Mouse (Mus musculus): ENCODE data around the gene Bud23. TPM values are rescaled to one million over a fixed set of nuclear protein-coding genes. Genes with fewer than 3 reads are reported as not detected.
"Not testable (repeated sequence)": the region's sequence is repeated elsewhere in the genome, so short reads cannot be mapped to it uniquely, and the experiment has no call there.

The Bud23 gene
- total RNA-seq, 1 experiment from 2014 or later: 46.5 TPM

DNA sequence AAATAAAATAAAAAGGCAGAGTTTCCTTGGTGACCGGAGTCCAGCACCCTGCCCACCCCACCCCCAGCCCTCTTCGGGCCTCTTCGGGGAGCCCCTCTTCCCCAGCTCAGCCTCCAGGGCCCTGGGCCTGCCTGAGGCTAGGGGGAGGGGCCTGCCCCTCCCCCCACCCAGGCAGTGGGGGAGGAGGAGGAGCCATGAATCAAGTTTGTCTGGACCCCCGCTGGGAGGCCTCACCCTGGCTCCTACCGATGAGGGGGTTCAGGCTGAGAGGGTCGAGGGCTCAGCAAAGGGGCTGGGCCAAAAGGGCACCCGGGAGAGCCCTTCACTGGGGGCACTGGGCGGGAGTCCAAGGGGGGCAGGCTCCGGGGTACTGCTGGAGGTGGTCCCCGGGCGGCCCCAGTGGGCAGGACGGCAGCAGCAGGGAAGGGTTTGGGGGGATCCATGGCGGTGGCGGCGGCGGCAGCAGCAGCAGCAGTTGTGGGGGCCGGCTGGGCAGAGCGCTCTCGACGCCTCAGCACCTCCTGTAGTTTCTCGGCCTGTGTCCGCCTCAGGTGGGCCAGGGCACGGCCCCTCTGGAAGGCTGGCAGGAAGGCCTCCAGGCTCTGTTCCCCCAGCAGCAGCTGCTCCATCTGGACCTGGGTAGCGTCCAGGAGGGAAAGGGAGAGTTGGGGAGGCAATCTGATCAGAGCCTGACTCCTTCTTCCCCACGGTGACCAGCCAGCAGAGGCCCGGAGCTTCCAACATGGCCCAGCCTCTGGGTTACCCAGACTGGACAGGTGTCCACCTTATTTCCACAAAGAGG lies 8.8 kb upstream of the Bud23 start:
- no peak for ATAC-seq (replicated peaks; ENCODE audit: low read depth, poor library complexity, severe bottlenecking)

DNA sequence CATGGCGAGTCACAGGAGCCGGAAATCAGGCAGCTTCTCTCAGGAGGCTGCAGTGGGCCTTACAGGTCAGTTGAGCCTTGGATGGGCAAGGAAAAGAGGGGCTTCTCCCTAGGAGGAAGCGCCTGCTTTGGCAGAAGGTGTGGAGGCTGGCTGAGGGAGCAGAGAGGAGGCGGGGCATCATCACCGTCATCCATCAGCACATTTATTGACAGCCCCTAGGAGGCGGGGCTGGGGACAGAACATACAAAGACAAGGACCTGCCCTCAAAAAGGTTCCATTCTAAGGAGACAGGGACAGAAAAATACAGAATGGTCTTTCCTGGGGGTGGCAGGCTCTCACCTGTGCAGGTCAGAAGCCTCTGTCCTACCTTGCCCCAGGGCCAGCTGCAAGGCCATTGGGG lies 8.0 kb upstream of the Bud23 start:
- ATAC-seq (replicated peaks; ENCODE audit: low read depth, poor library complexity, severe bottlenecking): no peak

DNA sequence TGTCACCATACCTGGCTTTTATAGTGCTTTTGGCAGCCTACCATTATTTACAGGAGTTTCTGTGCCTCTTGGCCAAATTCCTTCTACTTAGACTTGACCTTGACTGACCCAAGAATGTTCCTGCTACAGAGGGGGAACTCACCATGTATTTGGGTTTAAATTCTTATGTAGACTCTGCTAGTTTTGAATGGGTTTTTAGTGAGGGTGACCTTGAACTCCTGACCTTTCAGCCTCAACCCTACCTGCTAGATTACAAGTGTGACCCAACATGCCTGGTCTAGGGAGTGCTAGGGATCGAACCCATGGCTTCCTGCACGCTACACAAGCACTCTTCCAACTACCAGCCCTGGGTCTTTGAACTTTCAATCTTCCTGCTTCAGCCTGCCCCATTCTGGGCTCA lies 7.3 kb upstream of the Bud23 start:
- no peak for ATAC-seq (replicated peaks; ENCODE audit: low read depth, poor library complexity, severe bottlenecking)

DNA sequence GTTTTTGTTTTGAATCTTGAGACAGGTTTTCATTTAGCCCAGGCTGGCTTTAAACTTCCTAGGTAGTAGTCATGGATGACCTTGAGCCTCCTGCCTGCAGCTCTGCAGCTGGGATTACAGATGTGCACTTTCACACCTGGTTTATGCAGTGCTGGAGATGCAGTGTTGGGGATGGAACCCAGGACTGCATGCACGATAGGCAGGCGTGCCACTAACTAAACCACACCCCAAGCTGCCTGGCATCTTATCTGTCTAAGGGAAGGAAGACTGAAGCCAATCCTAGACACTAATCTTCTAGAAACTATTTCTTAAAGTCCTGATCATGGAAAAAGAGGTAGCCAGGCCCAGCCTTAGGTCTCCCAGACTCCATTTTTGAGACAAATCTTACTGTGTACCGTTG lies 5.7 kb upstream of the Bud23 start:
- ATAC-seq (replicated peaks; ENCODE audit: low read depth, poor library complexity, severe bottlenecking): no peak; the same call in 1 of the 2 replicates

DNA sequence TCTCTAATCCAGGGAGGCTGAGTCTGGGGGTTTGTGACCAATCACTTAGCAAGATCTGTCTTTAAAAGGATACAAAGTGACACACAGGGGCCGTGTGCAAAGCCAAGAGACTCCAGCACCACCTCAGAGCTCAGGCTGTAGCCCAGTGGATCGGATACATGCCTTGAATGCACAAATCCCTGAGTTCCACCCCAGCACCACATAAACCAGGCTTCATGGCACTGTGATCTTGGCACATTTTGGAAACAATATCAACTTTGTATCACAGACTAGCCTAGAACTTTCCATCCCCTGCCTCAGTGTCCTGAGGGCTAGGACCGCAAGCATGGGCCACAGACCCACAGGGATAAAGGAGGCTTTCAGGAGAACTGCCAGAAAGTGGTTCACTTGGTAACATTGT lies 1.2 kb upstream of the Bud23 start:
- no peak for ATAC-seq (replicated peaks; ENCODE audit: low read depth, poor library complexity, severe bottlenecking)

DNA sequence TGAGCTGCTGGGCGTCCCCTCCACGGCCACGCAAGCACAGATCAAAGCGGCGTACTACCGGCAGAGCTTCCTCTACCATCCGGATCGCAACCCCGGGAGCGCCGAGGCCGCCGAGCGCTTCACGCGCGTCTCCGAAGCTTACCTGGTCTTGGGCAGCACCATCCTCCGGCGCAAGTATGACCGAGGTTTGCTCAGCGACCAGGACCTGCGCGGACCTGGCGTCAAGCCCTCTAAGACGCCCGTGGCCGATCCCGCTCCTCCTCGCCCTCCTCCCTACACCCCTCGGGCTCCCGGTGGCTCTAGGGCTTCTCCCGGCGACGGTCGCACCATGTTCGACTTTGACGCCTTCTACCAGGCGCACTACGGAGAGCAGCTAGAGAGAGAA lies 385 bp downstream of the Bud23 start:
- peak; percentile 55; the same call in 1 of the 2 replicates for ATAC-seq (replicated peaks; ENCODE audit: low read depth, poor library complexity, severe bottlenecking)

DNA sequence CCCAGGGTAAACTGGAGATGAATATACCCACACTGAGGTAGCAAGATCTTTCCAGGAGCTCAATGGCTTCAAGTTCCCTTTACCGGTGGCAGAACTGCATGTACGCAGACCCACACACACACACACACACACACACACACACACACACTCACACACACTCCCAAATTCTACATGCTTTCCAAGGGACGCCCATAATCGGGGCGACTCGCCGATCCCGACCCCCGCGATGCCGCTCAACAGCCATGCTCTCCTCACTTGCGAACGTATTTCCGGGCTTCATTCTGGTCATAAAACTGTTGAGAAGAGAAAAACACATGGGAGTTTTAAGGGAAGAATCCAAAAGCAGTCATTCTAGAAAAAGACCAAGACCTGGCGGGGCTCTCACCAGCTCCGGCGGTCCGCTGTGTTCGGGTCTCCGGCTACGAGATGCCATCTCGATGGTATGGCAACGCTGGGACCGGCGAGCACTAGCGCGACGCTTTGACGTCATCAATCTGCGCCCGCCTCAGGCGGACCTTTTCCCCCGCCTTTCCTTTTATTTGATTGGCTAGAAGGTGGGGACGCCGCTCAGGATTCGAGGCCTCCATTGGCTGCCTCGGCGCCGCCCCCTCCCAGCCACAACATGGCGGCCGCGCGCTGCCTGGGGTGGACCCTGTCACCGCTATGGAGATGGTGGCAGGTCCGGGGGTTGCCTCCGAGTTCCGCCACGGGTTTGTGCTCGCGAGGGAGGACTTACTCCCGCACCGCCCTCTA lies 954 bp downstream of the Bud23 start, which contains the start of gene Dnajc30:
TSS of gene Dnajc30 (plus strand) at position 574 of the 753 bp plus-strand sequence.
- peak; percentile 99 for ATAC-seq (replicated peaks; ENCODE audit: low read depth, poor library complexity, severe bottlenecking)

DNA sequence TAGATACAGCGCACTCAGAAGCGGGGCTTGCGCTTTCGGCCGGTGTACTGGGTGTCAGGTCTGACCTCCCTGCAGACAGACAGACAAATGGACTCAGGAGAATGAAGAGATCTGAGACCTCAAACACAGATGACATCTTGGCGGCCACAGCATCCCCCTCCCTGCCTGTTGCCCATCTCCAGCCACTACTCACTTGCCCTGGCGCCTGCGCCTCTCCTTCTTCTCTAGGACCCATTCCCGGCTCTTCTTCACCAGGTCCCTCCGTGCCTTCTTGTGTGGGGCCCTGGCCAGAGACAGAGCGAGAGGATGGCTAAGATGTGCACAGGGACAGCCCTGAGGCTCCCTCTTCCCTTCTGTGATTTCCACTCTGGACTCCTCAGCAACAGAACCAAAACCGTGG lies 11.4 kb downstream of the Bud23 start:
- no peak for ATAC-seq (replicated peaks; ENCODE audit: low read depth, poor library complexity, severe bottlenecking)

DNA sequence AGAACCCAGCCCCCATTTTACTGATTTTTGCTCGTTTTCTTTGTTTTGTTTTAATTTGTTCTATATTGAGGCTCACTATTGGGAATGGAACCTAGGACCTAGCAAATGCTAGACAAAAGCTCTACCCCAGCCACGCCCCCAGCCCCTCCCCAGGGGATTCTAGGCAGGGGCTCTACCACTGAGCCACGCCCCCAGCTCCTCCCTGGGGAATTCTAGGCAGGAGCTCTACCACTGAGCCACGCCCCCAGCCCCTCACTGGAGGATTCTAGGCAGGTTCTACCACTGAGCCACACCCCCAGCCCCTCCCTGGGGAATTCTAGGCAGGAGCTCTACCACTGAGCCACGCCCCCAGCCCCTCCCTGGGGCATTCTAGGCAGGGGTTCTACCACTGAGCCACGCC lies 15.5 kb downstream of the Bud23 start:
- not testable (repeated sequence) for ATAC-seq (replicated peaks; ENCODE audit: low read depth, poor library complexity, severe bottlenecking)

DNA sequence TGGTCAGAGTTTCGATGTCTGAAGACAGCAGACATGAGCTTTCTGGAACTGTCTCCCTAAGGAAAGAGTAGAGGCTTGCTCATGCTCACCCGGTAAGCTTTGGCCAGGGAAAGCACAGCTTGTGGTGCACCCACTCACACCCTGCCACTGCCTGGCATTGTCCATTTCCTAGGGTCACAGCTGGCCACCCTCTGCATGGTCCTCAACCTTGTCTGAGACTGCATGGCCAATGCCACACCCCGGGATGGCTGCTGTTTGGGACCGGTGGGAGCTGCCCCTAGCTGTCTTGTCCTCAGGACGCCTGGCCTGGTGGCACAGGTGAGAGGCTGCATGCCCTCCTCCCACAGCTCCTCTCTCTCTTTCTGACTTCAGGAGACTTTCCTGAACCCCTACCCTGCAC lies 16.2 kb downstream of the Bud23 start:
- no peak for ATAC-seq (replicated peaks; ENCODE audit: low read depth, poor library complexity, severe bottlenecking)

DNA sequence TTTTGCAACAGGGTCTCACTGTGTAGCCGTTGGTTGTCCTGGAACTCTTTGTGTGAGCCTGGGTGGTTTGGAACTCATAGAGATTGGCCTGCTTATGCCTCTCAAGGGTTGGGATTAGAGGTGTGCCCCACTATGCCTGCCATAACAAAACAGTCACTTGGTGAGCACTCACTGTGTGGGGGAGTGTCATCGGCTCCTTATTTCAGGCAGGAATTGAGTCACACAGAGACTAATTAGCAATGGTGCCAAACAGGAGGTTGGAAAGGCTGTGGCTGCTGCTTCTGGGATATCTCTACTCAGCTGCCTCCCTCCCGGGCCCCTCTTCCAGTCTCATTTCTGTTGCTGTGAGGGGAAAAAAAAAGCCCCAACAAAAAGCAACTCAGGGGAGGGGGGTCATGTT lies 20.2 kb downstream of the Bud23 start:
- ATAC-seq (replicated peaks; ENCODE audit: low read depth, poor library complexity, severe bottlenecking): no peak

DNA sequence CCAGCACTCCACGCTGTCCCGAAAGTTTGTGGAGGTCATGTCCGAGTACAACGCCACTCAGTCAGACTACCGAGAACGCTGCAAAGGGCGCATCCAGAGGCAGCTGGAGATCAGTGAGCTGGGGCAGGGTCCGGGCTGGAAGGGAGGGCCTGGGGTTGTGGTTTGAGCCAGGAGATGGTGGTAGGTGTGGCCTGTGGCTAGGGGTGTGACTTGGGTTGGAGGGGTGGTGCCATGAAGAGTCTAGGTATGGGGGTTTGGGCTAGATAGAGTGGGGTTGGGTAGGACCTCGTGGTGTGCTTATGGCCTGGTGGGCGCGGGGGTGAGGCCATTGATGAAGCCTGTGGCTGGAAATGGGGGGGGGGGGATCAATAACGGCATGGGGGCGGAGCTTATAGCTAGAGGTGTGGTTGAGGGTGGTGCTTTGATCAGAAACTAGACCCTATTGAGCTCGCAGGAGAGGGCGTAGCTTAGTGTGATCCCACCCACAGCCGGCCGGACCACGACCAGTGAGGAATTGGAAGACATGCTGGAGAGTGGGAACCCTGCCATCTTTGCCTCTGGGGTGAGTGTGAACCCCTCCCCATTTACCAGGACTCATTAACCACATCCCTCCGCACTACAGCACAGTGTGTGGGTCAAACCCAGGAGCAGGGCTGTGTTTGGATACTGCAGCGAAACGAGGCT lies 22.5 kb downstream of the Bud23 start:
- ATAC-seq (replicated peaks; ENCODE audit: low read depth, poor library complexity, severe bottlenecking): no peak

DNA sequence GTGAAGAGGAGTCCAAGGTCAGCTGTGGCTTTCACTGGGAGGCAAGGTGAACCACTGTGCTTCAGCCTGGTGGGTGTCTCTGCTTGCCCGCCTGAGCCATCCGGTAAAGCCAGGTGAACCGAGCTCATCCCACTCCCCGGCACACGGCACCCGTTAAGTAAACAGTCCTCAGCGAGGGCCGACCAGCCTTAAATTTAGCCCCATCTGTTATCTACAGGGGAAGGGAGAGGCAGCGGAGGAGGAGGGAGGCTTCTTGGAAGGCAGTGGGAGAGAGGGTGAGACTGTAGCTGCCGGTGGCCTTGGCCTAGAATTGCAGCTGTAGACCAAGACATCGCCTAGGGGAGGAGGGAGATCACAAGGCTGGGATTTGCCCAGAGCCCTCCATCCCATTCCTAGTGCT lies 24.0 kb downstream of the Bud23 start:
- no peak for ATAC-seq (replicated peaks; ENCODE audit: low read depth, poor library complexity, severe bottlenecking)

DNA sequence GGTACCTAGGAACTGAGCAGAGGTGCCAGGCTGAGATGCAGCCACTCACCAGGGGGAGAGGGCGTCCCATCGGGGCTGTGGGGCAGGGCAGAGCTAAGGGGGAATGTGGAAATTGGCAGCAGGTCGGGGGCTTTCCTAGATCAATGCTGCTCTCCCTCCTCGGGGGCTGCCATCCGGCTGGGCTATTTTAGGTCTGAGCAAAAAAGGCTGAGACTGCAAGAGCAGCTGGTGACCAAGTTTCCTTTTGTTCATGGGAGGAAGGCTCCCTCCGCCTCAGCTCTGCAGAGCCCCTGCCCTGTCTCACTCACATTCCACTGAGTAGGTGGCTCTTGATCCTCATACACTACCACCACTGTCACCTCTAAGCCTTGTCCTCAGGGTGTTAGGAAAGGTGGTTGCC lies 24.7 kb downstream of the Bud23 start:
- ATAC-seq (replicated peaks; ENCODE audit: low read depth, poor library complexity, severe bottlenecking): no peak

DNA sequence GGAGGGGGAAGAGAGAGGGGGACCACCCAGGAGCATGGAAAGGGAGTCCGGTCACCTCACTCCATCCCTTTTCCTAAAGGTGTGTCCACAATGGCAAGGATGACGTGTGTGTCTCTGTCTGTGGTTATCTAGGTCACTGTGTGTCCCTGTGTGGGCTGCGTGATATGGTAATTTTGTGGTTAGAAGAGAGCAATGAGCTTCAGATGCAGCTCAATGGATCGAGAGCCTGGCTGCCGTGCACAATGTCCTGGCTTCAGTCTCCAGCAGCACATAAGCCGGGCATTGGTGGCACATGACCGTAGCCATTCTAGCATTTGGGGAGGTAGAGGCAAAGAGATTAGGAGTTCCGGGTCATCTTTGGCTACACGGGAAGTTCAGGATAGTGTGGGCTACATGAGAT lies 25.2 kb downstream of the Bud23 start:
- ATAC-seq (replicated peaks; ENCODE audit: low read depth, poor library complexity, severe bottlenecking): no peak

DNA sequence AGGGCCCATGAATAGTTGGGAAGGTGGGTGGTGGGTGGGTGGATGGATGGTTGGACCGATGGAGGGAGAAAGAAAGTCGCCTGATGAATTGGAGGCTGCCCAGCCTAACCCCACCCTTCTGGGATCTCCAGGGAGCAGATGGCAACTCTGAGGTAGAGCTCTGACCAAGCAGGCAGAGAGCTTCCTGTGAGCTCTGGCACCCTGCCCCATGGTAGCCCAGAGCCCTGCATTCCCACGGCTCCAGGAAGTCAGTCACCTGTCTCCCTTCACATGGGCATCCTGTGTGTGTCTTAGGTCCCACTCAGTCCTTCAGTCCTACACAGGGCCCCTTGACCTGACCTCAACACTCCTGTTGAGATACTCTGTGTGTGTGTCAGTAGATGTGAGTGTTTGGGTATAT lies 26.8 kb downstream of the Bud23 start:
- no peak for ATAC-seq (replicated peaks; ENCODE audit: low read depth, poor library complexity, severe bottlenecking)

DNA sequence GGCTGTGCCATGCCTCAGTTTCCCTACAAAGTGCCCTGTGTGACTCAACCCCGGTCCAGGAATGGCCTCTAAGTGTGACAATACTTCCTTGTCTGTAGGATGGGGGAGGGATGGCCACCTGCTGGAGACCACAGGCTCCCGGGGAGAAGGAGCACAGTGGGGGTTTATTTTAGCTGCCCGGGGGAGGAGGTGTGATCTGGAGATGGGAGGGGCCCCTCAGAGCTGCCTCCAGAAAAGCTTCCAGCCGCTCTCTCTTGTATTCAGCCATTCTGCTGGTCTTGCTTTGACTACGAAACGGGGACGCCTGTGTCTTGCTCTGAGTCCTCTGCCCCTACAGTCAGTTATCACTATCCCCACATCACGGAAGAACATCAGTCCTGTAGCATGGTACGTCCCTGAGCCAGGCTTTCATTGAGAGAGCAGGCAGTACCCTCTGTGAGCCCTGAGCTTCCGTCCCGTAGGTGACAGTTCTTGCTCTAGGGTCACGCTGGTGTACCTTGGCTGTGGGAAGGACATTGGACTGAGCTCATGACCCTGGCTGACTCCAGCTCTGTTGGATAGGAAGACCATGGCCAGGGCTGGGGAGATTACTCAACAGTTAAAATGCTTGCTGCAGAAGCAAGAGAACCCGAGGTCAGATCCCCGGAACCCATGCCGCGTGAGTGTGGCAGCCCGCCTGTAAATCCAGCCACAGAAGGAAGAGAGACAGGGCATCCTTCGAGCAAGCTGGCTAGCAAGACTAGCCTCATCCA lies 29.0 kb downstream of the Bud23 start:
- ATAC-seq (replicated peaks; ENCODE audit: low read depth, poor library complexity, severe bottlenecking): no peak

DNA sequence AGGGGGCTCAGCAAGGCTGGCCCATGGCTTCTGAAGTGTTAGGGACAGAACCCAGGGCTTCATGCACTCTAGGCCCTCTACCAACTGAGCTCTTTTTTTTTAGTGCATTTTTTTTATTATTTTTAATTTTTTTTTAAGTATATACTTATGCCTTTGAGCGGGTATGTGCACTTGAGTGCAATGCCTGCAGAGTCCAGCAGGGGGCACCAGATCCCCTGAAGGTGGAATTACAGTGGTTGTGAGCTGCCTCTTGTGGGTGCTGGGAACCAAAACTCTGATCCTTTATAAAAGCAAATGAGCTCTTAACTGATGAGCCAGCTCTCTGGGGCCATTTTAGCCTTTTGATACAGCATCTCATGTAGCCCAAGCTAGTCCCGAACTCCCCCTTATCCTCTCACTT lies 30.2 kb downstream of the Bud23 start:
- ATAC-seq (replicated peaks; ENCODE audit: low read depth, poor library complexity, severe bottlenecking): no peak

DNA sequence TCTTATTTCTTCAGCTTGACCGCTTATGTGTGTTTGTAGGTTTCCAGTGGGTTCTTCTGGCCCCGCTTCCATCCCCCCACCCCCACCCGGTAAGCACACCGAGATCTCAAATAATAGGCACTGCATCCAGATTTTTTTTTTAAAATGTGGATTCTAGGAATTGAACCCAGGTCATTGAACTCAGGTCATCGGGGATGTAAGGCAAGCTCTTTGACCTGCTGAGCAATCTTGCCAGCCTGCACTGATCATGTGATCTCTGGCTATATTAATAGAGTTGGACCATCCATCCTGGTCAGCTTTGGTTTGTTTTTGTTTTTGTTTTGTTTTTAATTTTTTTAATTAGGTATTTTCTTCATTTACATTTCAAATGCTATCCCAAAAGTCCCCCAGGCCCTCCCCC lies 32.2 kb downstream of the Bud23 start:
- no peak for ATAC-seq (replicated peaks; ENCODE audit: low read depth, poor library complexity, severe bottlenecking)

Measured in common myeloid progenitor, adult 5-6 weeks (primary cell).